Mouse (Mus musculus): ENCODE results near the gene Slc35e3.

GRCm38 (mm10) chr10:117777501-117778327 lies 31.5 kb upstream of the Slc35e3 start:
- no peak for TF ChIP-seq GATA1 (IDR thresholded peaks at IDR 0.05; ENCODE audit: low read length)
- TF ChIP-seq TAL1 (IDR thresholded peaks at IDR 0.05; ENCODE audit: low read length): no peak
